Mouse (Mus musculus): ENCODE results near the gene Cyp26b1. TPM values are rescaled to one million over a fixed set of nuclear protein-coding genes. Genes with fewer than 3 reads are reported as not detected.

Gene Cyp26b1
- polyA plus RNA-seq, 1 experiment, result 6.6 TPM

GRCm38 (mm10) chr6:84580979-84581832 is 12.5 kb downstream of the Cyp26b1 start:
- Histone ChIP-seq H3K27me3 (ENCODE audit: control insufficient read depth, insufficient read depth, low read length) (peaks cover 13% of the 10 kb centered on the region), H3K36me3 (ENCODE audit: control insufficient read depth, insufficient read depth, low read length) (no peaks in the 10 kb centered on the region), H3K4me3 (ENCODE audit: control insufficient read depth, insufficient read depth, low read length) (no peak overlapping the region), H3K27ac (ENCODE audit: control insufficient read depth, insufficient read depth, low read length) (no peak overlapping the region), H3K4me1 (replicated peaks; ENCODE audit: control insufficient read depth, insufficient read depth, low read length) (peaks cover 16% of the 10 kb centered on the region)
- TF ChIP-seq POLR2A (IDR thresholded peaks at IDR 0.05; ENCODE audit: control insufficient read depth, extremely low read depth, insufficient read depth, low read length, poor library complexity) (no peak), CTCF (IDR thresholded peaks at IDR 0.05; ENCODE audit: borderline replicate concordance, control insufficient read depth, extremely low read depth, insufficient read depth, low read length, poor library complexity) (no peak)
- WGBS, result 86% methylated on average over 6 of the region's 6 CpGs
- DNase-seq, result no peak

- H3K27me3 ChIP-seq (ENCODE audit: control insufficient read depth, insufficient read depth, low read length), result peaks cover 5% of the 10 kb centered on the region
- H3K4me1 ChIP-seq (replicated peaks; ENCODE audit: control insufficient read depth, insufficient read depth, low read length), result peaks cover 16% of the 10 kb centered on the region
- no peak overlapping the region for H3K27ac ChIP-seq (ENCODE audit: control insufficient read depth, insufficient read depth, low read length)
- no peaks in the 10 kb centered on the region for H3K36me3 ChIP-seq (ENCODE audit: control insufficient read depth, insufficient read depth, low read length)
- TF ChIP-seq CTCF (IDR thresholded peaks at IDR 0.05; ENCODE audit: borderline replicate concordance, control insufficient read depth, extremely low read depth, insufficient read depth, low read length, poor library complexity), result no peak
- no peak for TF ChIP-seq POLR2A (IDR thresholded peaks at IDR 0.05; ENCODE audit: control insufficient read depth, extremely low read depth, insufficient read depth, low read length, poor library complexity)
- H3K4me3 ChIP-seq (ENCODE audit: control insufficient read depth, insufficient read depth, low read length), result no peak overlapping the region
- 79% methylated on average over 8 of the region's 8 CpGs for WGBS
- DNase-seq, result no peak
These were observed 14.2 kb downstream of the Cyp26b1 start for GRCm38 (mm10) chr6:84579508-84579907.

- 21% methylated on average over 5 of the region's 5 CpGs for whole genome bisulfite sequencing
- no peak overlapping the region for H3K27ac ChIP-seq (ENCODE audit: control insufficient read depth, insufficient read depth, low read length)
- H3K4me3 ChIP-seq (ENCODE audit: control insufficient read depth, insufficient read depth, low read length), result no peak overlapping the region
- H3K27me3 ChIP-seq (ENCODE audit: control insufficient read depth, insufficient read depth, low read length), result peaks cover 1% of the 10 kb centered on the region
- TF ChIP-seq POLR2A (IDR thresholded peaks at IDR 0.05; ENCODE audit: control insufficient read depth, extremely low read depth, insufficient read depth, low read length, poor library complexity) (no peak), CTCF (IDR thresholded peaks at IDR 0.05; ENCODE audit: borderline replicate concordance, control insufficient read depth, extremely low read depth, insufficient read depth, low read length, poor library complexity) (peak; percentile 54; the same call in 1 of the 2 replicates)
- peaks cover 13% of the 10 kb centered on the region for H3K4me1 ChIP-seq (replicated peaks; ENCODE audit: control insufficient read depth, insufficient read depth, low read length)
- DNase-seq, result peak; percentile 36
- H3K36me3 ChIP-seq (ENCODE audit: control insufficient read depth, insufficient read depth, low read length), result no peaks in the 10 kb centered on the region
These were observed 14.8 kb downstream of the Cyp26b1 start for GRCm38 (mm10) chr6:84578928-84579327.

- 67% methylated on average over 4 of the region's 4 CpGs for WGBS
- H3K27me3 ChIP-seq (ENCODE audit: control insufficient read depth, insufficient read depth, low read length), result no peaks in the 10 kb centered on the region; the same call in 1 of the 2 replicates
These were observed 15.8 kb downstream of the Cyp26b1 start for GRCm38 (mm10) chr6:84577898-84578297.

GRCm38 (mm10) chr6:84573905-84574660 is 19.6 kb downstream of the Cyp26b1 start:
- TF ChIP-seq CTCF (IDR thresholded peaks at IDR 0.05; ENCODE audit: borderline replicate concordance, control insufficient read depth, extremely low read depth, insufficient read depth, low read length, poor library complexity), result no peak
- no peak for TF ChIP-seq POLR2A (IDR thresholded peaks at IDR 0.05; ENCODE audit: control insufficient read depth, extremely low read depth, insufficient read depth, low read length, poor library complexity)
- Histone ChIP-seq H3K27me3 (ENCODE audit: control insufficient read depth, insufficient read depth, low read length) (no peaks in the 10 kb centered on the region), H3K4me1 (replicated peaks; ENCODE audit: control insufficient read depth, insufficient read depth, low read length) (no peaks in the 10 kb centered on the region), H3K4me3 (ENCODE audit: control insufficient read depth, insufficient read depth, low read length) (no peak overlapping the region), H3K36me3 (ENCODE audit: control insufficient read depth, insufficient read depth, low read length) (no peaks in the 10 kb centered on the region), H3K27ac (ENCODE audit: control insufficient read depth, insufficient read depth, low read length) (no peak overlapping the region)
- DNase-seq, result no peak
- 87% methylated on average over 25 of the region's 25 CpGs for WGBS

More at GRCm38 (mm10) chr6:84577898-84578297, 15.8 kb downstream of the Cyp26b1 start:
- Histone ChIP-seq H3K4me3 (ENCODE audit: control insufficient read depth, insufficient read depth, low read length) (no peak overlapping the region), H3K27ac (ENCODE audit: control insufficient read depth, insufficient read depth, low read length) (no peak overlapping the region), H3K36me3 (ENCODE audit: control insufficient read depth, insufficient read depth, low read length) (no peaks in the 10 kb centered on the region), H3K4me1 (replicated peaks; ENCODE audit: control insufficient read depth, insufficient read depth, low read length) (0 out of 2 replicates have a peak, but pooled peaks cover 3% of the 10 kb centered on the region)
- no peak for DNase-seq
- TF ChIP-seq CTCF (IDR thresholded peaks at IDR 0.05; ENCODE audit: borderline replicate concordance, control insufficient read depth, extremely low read depth, insufficient read depth, low read length, poor library complexity), result no peak
- TF ChIP-seq POLR2A (IDR thresholded peaks at IDR 0.05; ENCODE audit: control insufficient read depth, extremely low read depth, insufficient read depth, low read length, poor library complexity), result no peak

GRCm38 (mm10) chr6:84570039-84570438 is 23.7 kb downstream of the Cyp26b1 start:
- Histone ChIP-seq H3K4me3 (ENCODE audit: control insufficient read depth, insufficient read depth, low read length) (no peak overlapping the region), H3K36me3 (ENCODE audit: control insufficient read depth, insufficient read depth, low read length) (no peaks in the 10 kb centered on the region), H3K27ac (ENCODE audit: control insufficient read depth, insufficient read depth, low read length) (no peak overlapping the region), H3K27me3 (ENCODE audit: control insufficient read depth, insufficient read depth, low read length) (no peaks in the 10 kb centered on the region), H3K4me1 (replicated peaks; ENCODE audit: control insufficient read depth, insufficient read depth, low read length) (no peaks in the 10 kb centered on the region)
- WGBS, result 88% methylated on average over 3 of the region's 3 CpGs
- DNase-seq, result no peak
- TF ChIP-seq CTCF (IDR thresholded peaks at IDR 0.05; ENCODE audit: borderline replicate concordance, control insufficient read depth, extremely low read depth, insufficient read depth, low read length, poor library complexity) (no peak), POLR2A (IDR thresholded peaks at IDR 0.05; ENCODE audit: control insufficient read depth, extremely low read depth, insufficient read depth, low read length, poor library complexity) (no peak)

Data from thymus, adult 2 months (tissue).